Mouse (Mus musculus) kidney, postnatal 0 days (tissue): ENCODE data around the gene Gm47959. TPM values are rescaled to one million over a fixed set of nuclear protein-coding genes. Genes with fewer than 3 reads are reported as not detected.
A peak's percentile ranks its signal among the peaks of the same experiment; 100 is the strongest.

Experiments used
- ATAC-seq: fragments of 200-750 bp; cut with Nextera tagmentation; replicated peaks from 2 replicates; pipeline ENCODE4 v1.8.0; 2017; ENCODE audit warnings: low read depth, moderate number of reproducible peaks, moderate TSS enrichment, moderate library complexity; ENCODE audit not compliant: low FRiP score
- DNase-seq: peaks from one replicate; pipeline ENCODE4 v3.0.0-alpha.2; 2016; ENCODE audit warnings: low spot score
- H3K27ac ChIP-seq: fragments of 300-500 bp; sonication (generic); 2 replicates; pipeline ENCODE4 v1.5.1; 2014; ENCODE audit warnings: mild to moderate bottlenecking
- H3K27me3 ChIP-seq: fragments of 300-500 bp; sonication (generic); 2 replicates; pipeline ENCODE4 v1.6.1; 2014; ENCODE audit warnings: low read length, mixed read lengths; ENCODE audit not compliant: insufficient read depth
- H3K36me3 ChIP-seq: fragments of 300-500 bp; sonication (generic); 2 replicates; pipeline ENCODE4 v1.6.1; 2014; ENCODE audit warnings: low read length, mixed read lengths; ENCODE audit not compliant: insufficient read depth
- H3K4me1 ChIP-seq: fragments of 300-500 bp; sonication (generic); replicated peaks from 2 replicates; pipeline ENCODE4 v1.6.1; 2014; ENCODE audit warnings: antibody characterized with exemption, low read length, mixed read lengths; ENCODE audit not compliant: insufficient read depth
- H3K4me2 ChIP-seq: fragments of 300-500 bp; sonication (generic); 2 replicates; pipeline ENCODE4 v1.6.1; 2014; ENCODE audit warnings: mild to moderate bottlenecking, low read length, moderate library complexity, mixed read lengths
- H3K4me3 ChIP-seq: fragments of 300-500 bp; sonication (generic); replicated peaks from 2 replicates; pipeline ENCODE4 v1.5.1; 2014; ENCODE audit warnings: low read depth, low read length
- H3K9ac ChIP-seq: fragments of 300-500 bp; sonication (generic); 2 replicates; pipeline ENCODE4 v1.6.1; 2014; ENCODE audit warnings: low read depth, low read length
- H3K9me3 ChIP-seq: fragments of 300-500 bp; sonication (generic); replicated peaks from 2 replicates; pipeline ENCODE4 v1.6.1; 2016; ENCODE audit warnings: low read length, inconsistent platforms, mixed read lengths
- CTCF ChIP-seq: IDR thresholded peaks from 2 replicates; pipeline ENCODE4 v1.5.1; 2016; ENCODE audit warnings: antibody characterized with exemption, low read depth, mild to moderate bottlenecking, moderate library complexity
- WGBS: fragments of 180-500 bp; shearing (Covaris S2); extraction: QIAGEN DNeasy Blood & Tissue Kit; methylation state at CpG from one replicate; pipeline ENCODE4 v1.1.7; 2014; 5-methylcytosine and 5-hydroxymethylcytosine counted together
- polyA plus RNA-seq: library from polyadenylated mRNA; unstranded; fragments of >200 nt; fragmentation: Nextera tagmentation; extraction: Ambion mirVana; gene quantifications from 2 replicates; pipeline ENCODE4 v1.2.1, GENCODE M21; 2015

Gm47959 gene
- polyA plus RNA-seq, 1 experiment from 2014 or later: not detected

- ATAC-seq (no peak; the same call in 1 of the 2 replicates), DNase-seq (peak; percentile 31)
- Histone ChIP-seq H3K27ac (peak overlapping the region; percentile 13; the same call in 1 of the 2 replicates), H3K9ac (no peak overlapping the region), H3K27me3 (no peaks in the 10 kb centered on the region), H3K36me3 (no peaks in the 10 kb centered on the region), H3K4me2 (no peak overlapping the region), H3K9me3 (no peaks in the 10 kb centered on the region), H3K4me1 (no peaks in the 10 kb centered on the region), H3K4me3 (no peak overlapping the region)
- WGBS: 78% methylated on average over 9 of the region's 9 CpGs
- no peak for TF ChIP-seq CTCF
Measured at GRCm38 (mm10) chr1:82974342-82974741, 26.0 kb upstream of the Gm47959 start.

- Histone ChIP-seq H3K9ac (no peak overlapping the region), H3K36me3 (no peaks in the 10 kb centered on the region), H3K4me3 (no peak overlapping the region), H3K4me1 (no peaks in the 10 kb centered on the region), H3K9me3 (no peaks in the 10 kb centered on the region), H3K27me3 (no peaks in the 10 kb centered on the region), H3K27ac (no peak overlapping the region), H3K4me2 (no peak overlapping the region)
- TF ChIP-seq CTCF: no peak
- DNase-seq: no peak
- WGBS: 71% methylated on average over 5 of the region's 5 CpGs
- no peak for ATAC-seq
Measured at GRCm38 (mm10) chr1:82975750-82976149, 24.6 kb upstream of the Gm47959 start.

GRCm38 (mm10) chr1:82977840-82978239 is 22.5 kb upstream of the Gm47959 start:
- H3K4me2 ChIP-seq: no peak overlapping the region
- no peak overlapping the region for H3K9ac ChIP-seq
- DNase-seq: no peak
- no peaks in the 10 kb centered on the region for H3K4me1 ChIP-seq
- H3K27ac ChIP-seq: no peak overlapping the region
- no peak for TF ChIP-seq CTCF
- H3K4me3 ChIP-seq: no peak overlapping the region
- no peaks in the 10 kb centered on the region for H3K27me3 ChIP-seq
- H3K9me3 ChIP-seq: no peaks in the 10 kb centered on the region
- H3K36me3 ChIP-seq: no peaks in the 10 kb centered on the region
- no peak for ATAC-seq

- DNase-seq (no peak), ATAC-seq (no peak)
- H3K4me1 ChIP-seq: no peaks in the 10 kb centered on the region
- H3K27ac ChIP-seq: no peak overlapping the region
- no peak overlapping the region for H3K4me2 ChIP-seq
- H3K9me3 ChIP-seq: no peaks in the 10 kb centered on the region
- 89% methylated on average over 6 of the region's 6 CpGs for WGBS
- no peaks in the 10 kb centered on the region for H3K27me3 ChIP-seq
- no peak overlapping the region for H3K4me3 ChIP-seq
- no peak overlapping the region for H3K9ac ChIP-seq
- no peak for TF ChIP-seq CTCF
- H3K36me3 ChIP-seq: no peaks in the 10 kb centered on the region
Measured at GRCm38 (mm10) chr1:82986738-82987137, 13.6 kb upstream of the Gm47959 start.

- no peak for ATAC-seq
- 31% methylated on average over 4 of the region's 4 CpGs for WGBS
- H3K27ac ChIP-seq: no peak overlapping the region
- H3K4me3 ChIP-seq: no peak overlapping the region
- no peak overlapping the region for H3K4me2 ChIP-seq
- H3K27me3 ChIP-seq: no peaks in the 10 kb centered on the region
- TF ChIP-seq CTCF: peak; percentile 84
- H3K36me3 ChIP-seq: no peaks in the 10 kb centered on the region
- no peaks in the 10 kb centered on the region for H3K9me3 ChIP-seq
- H3K4me1 ChIP-seq: no peaks in the 10 kb centered on the region
- no peak overlapping the region for H3K9ac ChIP-seq
- DNase-seq: peak; percentile 75
Measured at GRCm38 (mm10) chr1:82987530-82988198, 12.7 kb upstream of the Gm47959 start.

GRCm38 (mm10) chr1:82991062-82991461 is 9.3 kb upstream of the Gm47959 start:
- Histone ChIP-seq H3K36me3 (no peaks in the 10 kb centered on the region), H3K27ac (no peak overlapping the region), H3K9ac (no peak overlapping the region), H3K4me2 (no peak overlapping the region), H3K4me3 (no peak overlapping the region), H3K9me3 (no peaks in the 10 kb centered on the region), H3K27me3 (no peaks in the 10 kb centered on the region), H3K4me1 (no peaks in the 10 kb centered on the region)
- DNase-seq (no peak), ATAC-seq (no peak)
- WGBS: 50% methylated on average over 4 of the region's 4 CpGs
- no peak for TF ChIP-seq CTCF

- Histone ChIP-seq H3K9ac (no peak overlapping the region), H3K4me1 (no peaks in the 10 kb centered on the region), H3K4me3 (no peak overlapping the region), H3K4me2 (no peak overlapping the region), H3K36me3 (no peaks in the 10 kb centered on the region), H3K9me3 (no peaks in the 10 kb centered on the region), H3K27me3 (no peaks in the 10 kb centered on the region), H3K27ac (no peak overlapping the region)
- ATAC-seq (no peak), DNase-seq (no peak)
- 68% methylated on average over 3 of the region's 3 CpGs for WGBS
- TF ChIP-seq CTCF: no peak
Measured at GRCm38 (mm10) chr1:82991596-82991995, 8.8 kb upstream of the Gm47959 start.
